Mouse (Mus musculus) embryonic fibroblast, embryonic 13.5 days (primary cell): ENCODE results near the gene Lin7b. TPM values are rescaled to one million over a fixed set of nuclear protein-coding genes. Genes with fewer than 3 reads are reported as not detected.
"Not testable (repeated sequence)": the region's sequence is repeated elsewhere in the genome, so short reads cannot be mapped to it uniquely, and the experiment has no call there.

ENCODE experiments used
- H3K27ac ChIP-seq: 2 replicates; pipeline ENCODE4 v1.5.1; 2012; ENCODE audit warnings: low read length, control low read depth, inconsistent platforms; ENCODE audit not compliant: insufficient read depth
- H3K4me1 ChIP-seq: 2 replicates; pipeline ENCODE4 v1.6.1; 2011; ENCODE audit warnings: low read length; ENCODE audit not compliant: control insufficient read depth, insufficient read depth
- H3K4me3 ChIP-seq: 2 replicates; pipeline ENCODE4 v1.5.1; 2011; ENCODE audit warnings: mild to moderate bottlenecking, control low read depth, low read length; ENCODE audit not compliant: insufficient read depth
- CTCF ChIP-seq: IDR thresholded peaks from 2 replicates; pipeline ENCODE4 v1.5.1; 2011; ENCODE audit warnings: mild to moderate bottlenecking, control low read depth, low read length, moderate library complexity, borderline replicate concordance; ENCODE audit not compliant: insufficient read depth
- POLR2A ChIP-seq: IDR thresholded peaks from 2 replicates; pipeline ENCODE4 v1.6.1; 2011; ENCODE audit warnings: low read depth, mild to moderate bottlenecking, control low read depth, low read length, moderate library complexity
- polyA plus RNA-seq: library from polyadenylated mRNA; stranded (reverse); fragments of >200 nt; gene quantifications from 2 replicates; pipeline ENCODE4 v1.2.4, GENCODE M21; 2011; ENCODE audit warnings: low read depth; ENCODE audit not compliant: missing spikeins, insufficient read length

Gene Lin7b
- polyA plus RNA-seq, 1 experiment, result 2.3 TPM

- Histone ChIP-seq H3K4me1 (no peaks in the 10 kb centered on the region), H3K27ac (no peak overlapping the region), H3K4me3 (peak overlapping the region; percentile 51)
- peak; percentile 71; the same call in 1 of the 2 replicates for TF ChIP-seq CTCF
- TF ChIP-seq POLR2A, result peak; percentile 28; the same call in 1 of the 2 replicates
Observed at GRCm38 (mm10) chr7:45367020-45367880, 3.1 kb downstream of the Lin7b start.

- no peaks in the 10 kb centered on the region for H3K4me1 ChIP-seq
- no peak for TF ChIP-seq CTCF
- no peak for TF ChIP-seq POLR2A
- no peak within 1 kb of the TSS for H3K27ac ChIP-seq
- H3K4me3 ChIP-seq, result peak within 1 kb of the TSS; percentile 51
Observed at GRCm38 (mm10) chr7:45366652-45367019, 3.7 kb downstream of the Lin7b start, which contains the start of gene Ppfia3. Gene Ppfia3 (minus strand): TSS chr7:45367019.

GRCm38 (mm10) chr7:45365742-45366651 lies 4.4 kb downstream of the Lin7b start:
- Histone ChIP-seq H3K4me3 (peak overlapping the region; percentile 44), H3K4me1 (no peaks in the 10 kb centered on the region), H3K27ac (no peak overlapping the region)
- no peak for TF ChIP-seq POLR2A
- TF ChIP-seq CTCF, result no peak

DNA sequence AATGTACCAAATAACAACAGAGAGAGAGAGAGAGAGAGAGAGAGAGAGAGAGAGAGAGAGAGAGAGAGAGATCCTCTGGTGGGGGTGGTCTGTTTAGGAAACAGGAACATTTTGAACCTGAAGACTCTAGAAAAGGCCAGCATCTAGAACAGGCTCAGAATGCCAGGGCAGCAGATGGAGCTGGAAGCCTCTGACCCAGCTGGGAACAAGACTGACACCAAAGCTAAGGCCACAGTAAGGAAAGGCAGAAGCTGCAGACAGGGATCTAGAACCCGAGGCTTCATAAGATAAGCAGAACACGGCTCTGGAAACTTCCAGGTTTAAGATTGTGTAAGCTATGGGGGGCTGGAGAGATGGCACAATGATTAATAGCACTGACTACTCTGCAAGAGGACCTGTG lies 6.4 kb downstream of the Lin7b start:
- Histone ChIP-seq H3K4me1 (no peaks in the 10 kb centered on the region), H3K27ac (no peak overlapping the region), H3K4me3 (no peak overlapping the region)
- TF ChIP-seq POLR2A (no peak), CTCF (no peak)

- Histone ChIP-seq H3K4me3 (no peak overlapping the region), H3K27ac (no peak overlapping the region), H3K4me1 (no peaks in the 10 kb centered on the region)
- TF ChIP-seq CTCF (no peak), POLR2A (no peak)
Observed at GRCm38 (mm10) chr7:45362801-45363200, 7.6 kb downstream of the Lin7b start.

GRCm38 (mm10) chr7:45361243-45361804 lies 9.1 kb downstream of the Lin7b start:
- H3K4me1 ChIP-seq, result no peaks in the 10 kb centered on the region
- no peak overlapping the region for H3K27ac ChIP-seq
- peak overlapping the region; percentile 26 for H3K4me3 ChIP-seq
- TF ChIP-seq POLR2A (peak; percentile 75), CTCF (no peak)

DNA sequence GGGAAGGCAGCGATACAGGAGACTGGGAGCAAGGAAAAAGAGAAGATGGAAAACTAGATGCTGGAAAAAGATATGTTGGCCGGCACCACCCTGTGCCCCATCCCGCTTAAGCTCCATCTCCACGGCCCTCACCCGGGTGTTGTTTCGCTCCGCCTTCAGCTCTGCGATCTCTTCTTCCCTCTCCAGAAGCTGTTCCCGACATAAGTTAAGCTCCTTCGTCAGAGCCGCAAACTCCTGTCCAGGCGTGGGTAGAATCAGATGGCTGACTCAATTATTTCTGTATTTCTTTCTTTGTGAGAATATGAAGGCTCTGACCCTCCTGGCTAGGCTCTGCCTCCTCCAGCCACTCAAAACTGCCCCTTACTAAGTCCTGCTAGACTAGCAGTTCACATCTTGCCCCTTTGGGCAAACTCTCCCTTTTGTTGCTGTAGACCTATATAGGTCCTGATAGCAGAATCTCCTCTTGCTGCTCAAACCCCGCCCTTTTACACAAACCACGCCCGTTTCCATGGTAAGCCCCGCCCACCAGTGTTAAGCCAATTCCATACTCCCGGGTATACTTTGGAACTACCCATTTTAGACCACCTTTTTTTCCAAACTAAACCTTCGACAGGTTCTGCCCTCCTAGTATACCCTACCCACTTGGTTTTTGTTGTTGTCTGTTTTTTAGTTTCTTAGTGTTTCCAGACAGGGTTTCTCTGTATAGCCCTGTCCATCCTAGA lies 9.8 kb downstream of the Lin7b start:
- Histone ChIP-seq H3K4me3 (no peak overlapping the region), H3K4me1 (no peaks in the 10 kb centered on the region), H3K27ac (no peak overlapping the region)
- no peak for TF ChIP-seq CTCF
- no peak for TF ChIP-seq POLR2A

- H3K4me1 ChIP-seq, H3K4me3 ChIP-seq, H3K27ac ChIP-seq: not testable (repeated sequence)
Observed at GRCm38 (mm10) chr7:45359081-45359480, 11.3 kb downstream of the Lin7b start.

DNA sequence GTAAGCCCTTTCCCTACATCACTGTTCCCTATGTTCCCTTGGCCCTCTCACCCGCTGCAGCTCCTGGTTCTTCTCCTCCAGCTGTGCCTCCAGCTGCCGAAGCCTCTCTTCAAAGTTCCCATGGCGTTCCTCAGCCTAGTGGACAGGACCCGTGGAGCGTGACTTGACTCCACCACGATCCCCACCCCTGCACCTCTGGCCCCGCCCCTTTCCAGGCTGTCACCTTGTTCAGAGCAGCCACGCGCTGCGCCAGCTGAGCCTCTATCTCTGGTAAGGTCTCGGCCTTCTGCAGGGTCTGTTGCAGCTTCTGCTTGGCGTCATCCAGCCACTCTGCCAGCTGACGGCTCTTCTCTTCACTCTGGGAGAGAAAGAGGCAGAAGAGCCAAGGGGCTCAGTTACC lies 14.3 kb downstream of the Lin7b start:
- H3K27ac ChIP-seq, result no peak overlapping the region
- TF ChIP-seq CTCF, result no peak
- TF ChIP-seq POLR2A, result no peak

More for the DNA sequence above, 14.3 kb downstream of the Lin7b start:
- Histone ChIP-seq H3K4me3 (no peak overlapping the region), H3K4me1 (no peaks in the 10 kb centered on the region)
